Mouse (Mus musculus): ENCODE results near the gene Trnau1ap. TPM values are rescaled to one million over a fixed set of nuclear protein-coding genes. Genes with fewer than 3 reads are reported as not detected.

Trnau1ap gene
- polyA plus RNA-seq, 1 experiment from 2014 or later: 74.0 TPM

DNA sequence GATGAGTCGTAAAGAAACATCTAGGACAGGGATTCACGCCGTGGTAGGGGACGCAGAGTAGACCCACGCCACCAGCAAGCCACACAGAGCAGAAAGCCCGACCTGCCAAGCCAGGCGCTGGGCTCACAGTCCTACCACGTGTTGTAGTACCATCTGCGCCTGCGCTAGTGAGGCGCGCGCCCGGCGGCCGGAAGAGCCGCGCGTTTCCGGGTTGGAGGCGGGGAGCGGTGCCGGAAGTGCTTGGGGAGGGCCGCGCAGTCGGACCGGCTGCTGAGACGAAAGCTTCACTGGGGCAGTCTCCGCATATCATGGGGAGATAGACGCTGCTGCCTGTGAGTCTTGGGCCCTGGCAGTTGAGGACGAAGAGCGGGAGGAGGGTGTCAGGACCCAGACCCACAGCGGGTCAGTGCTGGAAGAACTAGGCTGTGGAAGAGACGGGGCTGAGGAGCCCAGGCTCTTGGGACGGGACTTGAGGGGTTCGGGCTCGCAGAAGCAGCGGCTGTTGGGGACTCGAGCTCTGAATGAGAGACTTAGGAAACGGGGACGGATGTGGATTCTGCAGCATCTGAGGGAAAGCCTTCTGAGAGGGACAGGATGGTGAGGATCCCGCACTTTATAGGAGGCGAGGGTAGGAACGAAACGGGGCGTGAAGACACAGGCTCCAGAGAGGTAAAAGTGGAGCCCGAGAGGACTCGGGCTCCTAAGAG lies 55.0 kb downstream of the Trnau1ap start, which contains the start of gene Taf12:
Gene Taf12, plus strand, starts transcription at position 220 of the 707 bp plus-strand sequence.
- H3K27ac ChIP-seq (replicated peaks in 1 of 2; ENCODE audit: control insufficient read depth in 1 of 2, insufficient read depth in 1 of 2, low read depth in 2 of 2, low read length in 2 of 2): peak within 1 kb of the TSS; percentile 91 to 95
- ATAC-seq (ENCODE audit: insufficient number of reproducible peaks, insufficient read depth, low FRiP score, low read depth): peak; percentile 93
- H3K4me2 ChIP-seq (ENCODE audit: low read length): peak within 1 kb of the TSS; percentile 97
- H3K9ac ChIP-seq (ENCODE audit: low read length): peak within 1 kb of the TSS; percentile 90
- H3K27me3 ChIP-seq (ENCODE audit: control insufficient read depth, insufficient read depth, low read length): no peaks in the 10 kb centered on the region
- H3K9me3 ChIP-seq (ENCODE audit: control insufficient read depth, low read length): no peaks in the 10 kb centered on the region
- WGBS: under 1% methylated on average over 48 of the region's 48 CpGs
- H3K4me3 ChIP-seq (ENCODE audit: control insufficient read depth in 1 of 2, insufficient read depth in 1 of 2, low read depth in 1 of 2, low read length in 2 of 2): peak within 1 kb of the TSS; percentile 71 to 97
- H3K4me1 ChIP-seq (ENCODE audit: control insufficient read depth in 2 of 2, insufficient read depth in 2 of 2, low read length in 2 of 2): peaks cover 2 to 15% of the 10 kb centered on the region in 2 experiments; a peak in 2 of 4 replicates
- H3K36me3 ChIP-seq (ENCODE audit: control insufficient read depth, insufficient read depth, low read length): no peaks in the 10 kb centered on the region

DNA sequence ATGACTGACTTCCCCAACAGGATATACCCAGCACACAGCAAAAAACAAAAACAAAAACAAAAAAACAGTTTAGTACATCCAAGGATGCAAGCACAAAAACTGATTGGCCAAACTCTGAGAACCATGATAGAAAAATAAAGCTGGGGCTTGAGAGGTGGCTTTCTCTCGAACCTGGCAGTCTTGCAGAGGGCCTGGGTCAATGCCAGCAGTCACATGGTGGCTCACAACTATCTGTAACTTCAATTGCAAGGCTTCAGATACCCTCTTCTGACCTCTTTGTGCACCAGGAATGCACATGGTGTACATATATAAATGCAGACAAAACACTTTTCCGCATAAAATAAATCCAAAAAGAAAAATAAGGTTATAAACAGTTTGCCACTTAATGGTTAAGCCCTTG lies 56.2 kb downstream of the Trnau1ap start:
- Histone ChIP-seq H3K36me3 (ENCODE audit: control insufficient read depth, insufficient read depth, low read length) (no peaks in the 10 kb centered on the region), H3K4me2 (ENCODE audit: low read length) (peak overlapping the region; percentile 97), H3K27ac (replicated peaks in 1 of 2; ENCODE audit: control insufficient read depth in 1 of 2, insufficient read depth in 1 of 2, low read depth in 2 of 2, low read length in 2 of 2) (no peak overlapping the region), H3K4me3 (ENCODE audit: control insufficient read depth in 1 of 2, insufficient read depth in 1 of 2, low read depth in 1 of 2, low read length in 2 of 2) (no peak overlapping the region), H3K4me1 (ENCODE audit: control insufficient read depth in 2 of 2, insufficient read depth in 2 of 2, low read length in 2 of 2) (peaks cover 2 to 15% of the 10 kb centered on the region in 2 experiments; a peak in 2 of 4 replicates), H3K27me3 (ENCODE audit: control insufficient read depth, insufficient read depth, low read length) (no peaks in the 10 kb centered on the region), H3K9ac (ENCODE audit: low read length) (peak overlapping the region; percentile 90), H3K9me3 (ENCODE audit: control insufficient read depth, low read length) (no peaks in the 10 kb centered on the region)
- no peak for ATAC-seq (ENCODE audit: insufficient number of reproducible peaks, insufficient read depth, low FRiP score, low read depth)
- 55% methylated on average over 2 of the region's 2 CpGs for WGBS

DNA sequence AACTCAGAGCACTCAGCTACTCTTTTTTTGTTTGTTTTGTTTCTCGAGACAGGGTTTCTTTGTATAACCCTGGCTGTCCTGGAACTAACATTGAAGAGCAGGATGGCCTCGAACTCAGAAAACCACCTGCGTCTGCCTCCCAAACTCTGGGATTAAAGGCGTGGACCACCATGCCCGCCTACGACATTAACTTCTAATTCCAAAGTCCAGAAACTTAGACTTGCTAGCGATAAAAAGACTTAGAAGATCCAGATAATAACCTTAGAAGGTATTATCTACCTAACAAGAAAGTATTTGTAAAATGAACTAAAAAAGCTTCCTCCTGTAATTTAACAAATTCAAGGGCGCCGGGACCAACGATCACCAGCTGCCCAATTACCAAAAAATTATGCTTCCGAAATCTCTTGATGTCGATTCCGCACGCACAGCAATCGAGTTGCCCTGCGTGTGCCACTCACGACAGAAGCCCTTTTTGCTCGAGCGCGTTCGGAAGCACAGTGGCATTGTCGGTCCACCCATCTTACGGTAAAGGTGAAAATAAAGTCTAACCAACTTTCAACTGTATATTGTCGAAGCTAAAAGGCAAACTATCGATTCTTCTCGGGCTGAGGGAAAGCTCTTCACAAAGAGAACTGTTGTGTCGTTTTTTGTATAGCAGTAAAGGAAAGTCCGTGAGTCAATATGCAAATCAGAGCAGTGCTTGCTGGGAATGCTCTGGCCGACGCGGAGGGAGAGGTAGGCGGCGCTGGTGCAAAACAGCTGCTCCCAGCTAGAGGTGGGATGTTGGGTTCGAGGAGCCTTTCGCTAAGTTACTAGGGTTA lies 59.4 kb downstream of the Trnau1ap start:
- Histone ChIP-seq H3K27me3 (ENCODE audit: control insufficient read depth, insufficient read depth, low read length) (no peaks in the 10 kb centered on the region), H3K27ac (replicated peaks in 1 of 2; ENCODE audit: control insufficient read depth in 1 of 2, insufficient read depth in 1 of 2, low read depth in 2 of 2, low read length in 2 of 2) (peak overlapping the region; percentile 92 to 97), H3K36me3 (ENCODE audit: control insufficient read depth, insufficient read depth, low read length) (no peaks in the 10 kb centered on the region), H3K4me2 (ENCODE audit: low read length) (peak overlapping the region; percentile 69), H3K4me3 (ENCODE audit: control insufficient read depth in 1 of 2, insufficient read depth in 1 of 2, low read depth in 1 of 2, low read length in 2 of 2) (peak overlapping the region; percentile 19 to 34; a peak in 3 of 4 replicates), H3K9ac (ENCODE audit: low read length) (peak overlapping the region; percentile 76), H3K4me1 (ENCODE audit: control insufficient read depth in 2 of 2, insufficient read depth in 2 of 2, low read length in 2 of 2) (peaks cover 2 to 9% of the 10 kb centered on the region in 2 experiments; a peak in 2 of 4 replicates), H3K9me3 (ENCODE audit: control insufficient read depth, low read length) (no peaks in the 10 kb centered on the region)
- WGBS: under 1% methylated on average over 35 of the region's 35 CpGs
- ATAC-seq (ENCODE audit: insufficient number of reproducible peaks, insufficient read depth, low FRiP score, low read depth): peak; percentile 45

DNA sequence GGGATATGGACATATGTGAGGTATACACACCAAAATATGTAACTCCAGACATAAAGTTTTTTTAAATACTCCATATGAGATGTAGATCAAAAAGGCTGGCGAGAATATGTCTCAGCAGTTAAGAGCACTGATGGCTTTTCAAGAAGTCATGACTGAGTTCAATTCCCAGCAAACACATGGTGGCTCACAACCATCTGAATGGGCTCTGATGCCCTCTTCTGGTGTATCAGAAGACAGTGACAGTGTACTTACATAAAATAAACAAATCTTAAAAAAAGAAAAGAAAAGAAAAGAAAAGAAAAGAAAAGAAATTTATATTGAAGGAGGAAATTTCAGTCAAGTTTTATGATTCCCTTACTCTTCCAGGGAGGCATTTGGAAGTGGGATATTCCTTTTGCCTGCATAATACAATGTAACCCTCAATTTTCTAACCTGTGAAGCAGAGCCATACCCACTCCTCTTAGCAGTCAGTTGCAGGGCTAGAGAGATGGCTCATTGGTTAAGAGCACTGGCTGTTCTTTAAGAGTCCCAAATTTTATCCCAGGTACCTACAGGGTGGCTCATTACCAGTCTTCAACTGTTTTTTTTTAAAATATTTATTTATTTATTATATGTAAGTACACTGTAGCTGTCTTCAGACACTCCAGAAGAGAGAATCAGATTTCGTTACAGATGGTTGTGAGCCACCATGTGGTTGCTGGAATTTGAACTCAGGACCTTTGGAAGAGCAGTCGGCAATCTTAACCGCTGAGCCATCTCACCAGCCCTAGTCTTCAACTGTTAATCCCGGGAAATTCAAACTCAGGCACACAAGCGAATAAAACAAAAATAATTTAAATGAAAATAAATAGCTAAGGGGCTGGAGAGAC lies 60.2 kb downstream of the Trnau1ap start:
- Histone ChIP-seq H3K4me2 (ENCODE audit: low read length) (peak overlapping the region; percentile 69), H3K9ac (ENCODE audit: low read length) (no peak overlapping the region), H3K36me3 (ENCODE audit: control insufficient read depth, insufficient read depth, low read length) (no peaks in the 10 kb centered on the region), H3K4me1 (ENCODE audit: control insufficient read depth in 2 of 2, insufficient read depth in 2 of 2, low read length in 2 of 2) (peaks cover 2 to 9% of the 10 kb centered on the region in 2 experiments; a peak in 2 of 4 replicates), H3K9me3 (ENCODE audit: control insufficient read depth, low read length) (no peaks in the 10 kb centered on the region), H3K4me3 (ENCODE audit: control insufficient read depth in 1 of 2, insufficient read depth in 1 of 2, low read depth in 1 of 2, low read length in 2 of 2) (no peak overlapping the region), H3K27me3 (ENCODE audit: control insufficient read depth, insufficient read depth, low read length) (no peaks in the 10 kb centered on the region), H3K27ac (replicated peaks in 1 of 2; ENCODE audit: control insufficient read depth in 1 of 2, insufficient read depth in 1 of 2, low read depth in 2 of 2, low read length in 2 of 2) (peak overlapping the region; percentile 92 to 97; a peak in 3 of 4 replicates)
- 15% methylated on average over 6 of the region's 6 CpGs for WGBS
- no peak for ATAC-seq (ENCODE audit: insufficient number of reproducible peaks, insufficient read depth, low FRiP score, low read depth)

DNA sequence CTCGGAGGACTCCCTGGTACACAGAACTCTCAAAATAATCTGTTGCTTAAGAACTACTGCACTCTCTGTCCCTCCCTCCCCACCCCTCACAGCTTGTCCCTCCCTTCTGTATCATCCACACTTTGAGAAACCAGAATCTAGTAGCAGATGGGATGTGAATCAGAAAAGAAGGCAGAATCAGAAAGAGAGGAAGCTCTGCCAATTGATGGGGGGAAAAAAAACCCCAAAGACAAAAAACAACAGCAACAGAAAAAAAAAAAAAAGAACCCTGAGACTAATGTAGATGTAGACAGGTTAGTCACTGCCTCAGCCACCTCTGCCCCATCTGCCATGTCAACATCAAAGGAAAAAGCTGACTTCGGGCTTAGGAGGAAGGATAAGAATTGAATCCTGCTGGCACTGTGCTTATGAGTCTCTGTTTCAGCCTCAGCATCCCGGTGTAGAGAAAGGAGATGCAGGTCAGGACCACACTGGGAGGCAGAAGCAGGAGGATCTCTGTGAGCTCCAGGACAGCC lies 62.4 kb downstream of the Trnau1ap start:
- Histone ChIP-seq H3K9ac (ENCODE audit: low read length) (no peak overlapping the region), H3K27ac (replicated peaks in 1 of 2; ENCODE audit: control insufficient read depth in 1 of 2, insufficient read depth in 1 of 2, low read depth in 2 of 2, low read length in 2 of 2) (no peak overlapping the region), H3K27me3 (ENCODE audit: control insufficient read depth, insufficient read depth, low read length) (no peaks in the 10 kb centered on the region), H3K36me3 (ENCODE audit: control insufficient read depth, insufficient read depth, low read length) (no peaks in the 10 kb centered on the region), H3K4me2 (ENCODE audit: low read length) (no peak overlapping the region), H3K4me3 (ENCODE audit: control insufficient read depth in 1 of 2, insufficient read depth in 1 of 2, low read depth in 1 of 2, low read length in 2 of 2) (no peak overlapping the region), H3K4me1 (ENCODE audit: control insufficient read depth in 2 of 2, insufficient read depth in 2 of 2, low read length in 2 of 2) (peaks cover 0 to 3% of the 10 kb centered on the region in 2 experiments; a peak in 2 of 4 replicates), H3K9me3 (ENCODE audit: control insufficient read depth, low read length) (no peaks in the 10 kb centered on the region)
- WGBS: 63% methylated on average over 3 of the region's 3 CpGs
- no peak for ATAC-seq (ENCODE audit: insufficient number of reproducible peaks, insufficient read depth, low FRiP score, low read depth)

DNA sequence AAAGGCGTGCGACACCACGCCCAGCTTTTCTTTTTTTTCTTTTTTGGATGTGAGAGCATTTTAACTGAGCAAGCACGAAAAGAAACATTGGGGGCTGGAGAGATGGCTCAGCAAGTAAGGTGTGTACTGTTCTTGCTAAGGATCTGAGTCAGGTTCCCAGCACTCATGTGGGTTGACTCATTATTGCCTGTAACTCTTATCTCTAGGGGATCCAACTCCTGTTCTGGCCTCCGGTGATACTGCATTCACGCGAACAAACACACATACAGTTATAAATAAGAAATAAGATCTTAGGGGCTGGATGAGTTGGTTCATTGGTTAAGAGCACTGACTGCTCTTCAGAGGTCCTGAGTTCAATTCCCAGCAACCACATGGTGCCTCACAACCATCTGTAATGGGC lies 66.0 kb downstream of the Trnau1ap start:
- no peak for ATAC-seq (ENCODE audit: insufficient number of reproducible peaks, insufficient read depth, low FRiP score, low read depth)
- 93% methylated on average over 7 of the region's 7 CpGs for WGBS
- Histone ChIP-seq H3K27ac (replicated peaks in 1 of 2; ENCODE audit: control insufficient read depth in 1 of 2, insufficient read depth in 1 of 2, low read depth in 2 of 2, low read length in 2 of 2) (no peak overlapping the region), H3K27me3 (ENCODE audit: control insufficient read depth, insufficient read depth, low read length) (no peaks in the 10 kb centered on the region), H3K36me3 (ENCODE audit: control insufficient read depth, insufficient read depth, low read length) (no peaks in the 10 kb centered on the region), H3K4me3 (ENCODE audit: control insufficient read depth in 1 of 2, insufficient read depth in 1 of 2, low read depth in 1 of 2, low read length in 2 of 2) (no peak overlapping the region), H3K4me2 (ENCODE audit: low read length) (no peak overlapping the region), H3K9ac (ENCODE audit: low read length) (no peak overlapping the region), H3K9me3 (ENCODE audit: control insufficient read depth, low read length) (no peaks in the 10 kb centered on the region), H3K4me1 (ENCODE audit: control insufficient read depth in 2 of 2, insufficient read depth in 2 of 2, low read length in 2 of 2) (peaks cover 0 to 18% of the 10 kb centered on the region in 2 experiments; a peak in 2 of 4 replicates)

DNA sequence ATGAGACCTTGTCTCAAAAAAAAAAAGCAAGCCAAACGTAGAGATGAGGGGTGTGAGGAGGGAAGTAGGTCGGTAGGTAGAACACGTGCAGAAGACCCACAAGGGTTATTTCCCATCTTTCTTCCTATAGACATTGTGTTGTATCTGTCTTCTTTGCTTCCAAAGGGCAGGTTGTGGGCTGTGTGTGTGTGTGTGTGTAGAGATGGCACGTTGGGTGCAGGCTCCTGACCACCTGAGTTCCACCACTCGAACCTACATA lies 67.1 kb downstream of the Trnau1ap start:
- Histone ChIP-seq H3K36me3 (ENCODE audit: control insufficient read depth, insufficient read depth, low read length) (no peaks in the 10 kb centered on the region), H3K9ac (ENCODE audit: low read length) (no peak overlapping the region), H3K4me2 (ENCODE audit: low read length) (peak overlapping the region; percentile 72; the same call in 1 of the 2 replicates), H3K27me3 (ENCODE audit: control insufficient read depth, insufficient read depth, low read length) (no peaks in the 10 kb centered on the region), H3K27ac (replicated peaks in 1 of 2; ENCODE audit: control insufficient read depth in 1 of 2, insufficient read depth in 1 of 2, low read depth in 2 of 2, low read length in 2 of 2) (no peak overlapping the region), H3K9me3 (ENCODE audit: control insufficient read depth, low read length) (no peaks in the 10 kb centered on the region), H3K4me1 (ENCODE audit: control insufficient read depth in 2 of 2, insufficient read depth in 2 of 2, low read length in 2 of 2) (peaks cover 0 to 20% of the 10 kb centered on the region in 2 experiments; a peak in 2 of 4 replicates), H3K4me3 (ENCODE audit: control insufficient read depth in 1 of 2, insufficient read depth in 1 of 2, low read depth in 1 of 2, low read length in 2 of 2) (no peak overlapping the region)
- 67% methylated on average over 5 of the region's 5 CpGs for WGBS
- ATAC-seq (ENCODE audit: insufficient number of reproducible peaks, insufficient read depth, low FRiP score, low read depth): no peak
